Mouse (Mus musculus): ENCODE data around the gene Wdr75. TPM values are rescaled to one million over a fixed set of nuclear protein-coding genes. Genes with fewer than 3 reads are reported as not detected.

Gene Wdr75
- polyA plus RNA-seq, 1 experiment from 2014 or later: 31.9 TPM

- Histone ChIP-seq H3K27me3 (no peaks in the 10 kb centered on the region), H3K9me3 (replicated peaks) (no peaks in the 10 kb centered on the region), H3K4me2 (no peak overlapping the region), H3K36me3 (no peaks in the 10 kb centered on the region), H3K27ac (peak overlapping the region; percentile 51), H3K4me3 (no peak overlapping the region), H3K9ac (no peak overlapping the region), H3K4me1 (replicated peaks) (peaks cover 11% of the 10 kb centered on the region)
- ATAC-seq (replicated peaks; ENCODE audit: insufficient number of reproducible peaks, insufficient read depth, low FRiP score, low read depth): no peak
Observed at GRCm38 (mm10) chr1:45838271-45838670, 43.3 kb downstream of the Wdr75 start.

- no peak overlapping the region for H3K9ac ChIP-seq
- no peaks in the 10 kb centered on the region; the same call in 1 of the 2 replicates for H3K9me3 ChIP-seq (replicated peaks)
- peaks cover 2% of the 10 kb centered on the region; the same call in 1 of the 2 replicates for H3K4me1 ChIP-seq (replicated peaks)
- WGBS: 80% methylated on average over 1 of the region's 1 CpGs
- H3K4me2 ChIP-seq: no peak overlapping the region
- no peaks in the 10 kb centered on the region for H3K27me3 ChIP-seq
- H3K4me3 ChIP-seq: no peak overlapping the region
- H3K27ac ChIP-seq: no peak overlapping the region
- H3K36me3 ChIP-seq: no peaks in the 10 kb centered on the region
- ATAC-seq (replicated peaks; ENCODE audit: insufficient number of reproducible peaks, insufficient read depth, low FRiP score, low read depth): no peak
Observed at GRCm38 (mm10) chr1:45845466-45845865, 50.5 kb downstream of the Wdr75 start.

GRCm38 (mm10) chr1:45858038-45858437 is 63.1 kb downstream of the Wdr75 start:
- Histone ChIP-seq H3K9ac (no peak overlapping the region), H3K4me3 (no peak overlapping the region), H3K27me3 (no peaks in the 10 kb centered on the region), H3K9me3 (replicated peaks) (no peaks in the 10 kb centered on the region), H3K4me2 (no peak overlapping the region), H3K36me3 (no peaks in the 10 kb centered on the region), H3K4me1 (replicated peaks) (peaks cover 6% of the 10 kb centered on the region; the same call in 1 of the 2 replicates), H3K27ac (no peak overlapping the region)
- WGBS: 71% methylated on average over 1 of the region's 1 CpGs
- no peak for ATAC-seq (replicated peaks; ENCODE audit: insufficient number of reproducible peaks, insufficient read depth, low FRiP score, low read depth)

- no peak for ATAC-seq (replicated peaks; ENCODE audit: insufficient number of reproducible peaks, insufficient read depth, low FRiP score, low read depth)
- 22% methylated on average over 5 of the region's 5 CpGs for WGBS
- Histone ChIP-seq H3K36me3 (no peaks in the 10 kb centered on the region), H3K9ac (no peak overlapping the region), H3K27ac (peak overlapping the region; percentile 48), H3K27me3 (no peaks in the 10 kb centered on the region), H3K4me3 (no peak overlapping the region), H3K4me2 (no peak overlapping the region), H3K9me3 (replicated peaks) (no peaks in the 10 kb centered on the region), H3K4me1 (replicated peaks) (peaks cover 17% of the 10 kb centered on the region)
Observed at GRCm38 (mm10) chr1:45860349-45860748, 65.4 kb downstream of the Wdr75 start.

GRCm38 (mm10) chr1:45861162-45861561 is 66.2 kb downstream of the Wdr75 start:
- no peak overlapping the region for H3K4me2 ChIP-seq
- H3K36me3 ChIP-seq: no peaks in the 10 kb centered on the region
- no peak for ATAC-seq (replicated peaks; ENCODE audit: insufficient number of reproducible peaks, insufficient read depth, low FRiP score, low read depth)
- no peak overlapping the region for H3K9ac ChIP-seq
- H3K4me3 ChIP-seq: no peak overlapping the region
- H3K27me3 ChIP-seq: no peaks in the 10 kb centered on the region
- H3K4me1 ChIP-seq (replicated peaks): peaks cover 23% of the 10 kb centered on the region
- no peak overlapping the region for H3K27ac ChIP-seq
- H3K9me3 ChIP-seq (replicated peaks): no peaks in the 10 kb centered on the region

GRCm38 (mm10) chr1:45863641-45864040 is 68.7 kb downstream of the Wdr75 start:
- no peak for ATAC-seq (replicated peaks; ENCODE audit: insufficient number of reproducible peaks, insufficient read depth, low FRiP score, low read depth)
- WGBS: 92% methylated on average over 3 of the region's 3 CpGs
- no peaks in the 10 kb centered on the region for H3K36me3 ChIP-seq
- H3K9me3 ChIP-seq (replicated peaks): no peaks in the 10 kb centered on the region
- no peak overlapping the region for H3K4me3 ChIP-seq
- H3K27ac ChIP-seq: no peak overlapping the region
- no peak overlapping the region for H3K9ac ChIP-seq
- H3K4me1 ChIP-seq (replicated peaks): peaks cover 23% of the 10 kb centered on the region
- H3K4me2 ChIP-seq: no peak overlapping the region
- H3K27me3 ChIP-seq: no peaks in the 10 kb centered on the region

GRCm38 (mm10) chr1:45864564-45865014 is 69.6 kb downstream of the Wdr75 start:
- no peak overlapping the region for H3K9ac ChIP-seq
- H3K4me2 ChIP-seq: no peak overlapping the region
- no peaks in the 10 kb centered on the region for H3K27me3 ChIP-seq
- H3K36me3 ChIP-seq: no peaks in the 10 kb centered on the region
- peaks cover 23% of the 10 kb centered on the region for H3K4me1 ChIP-seq (replicated peaks)
- H3K27ac ChIP-seq: 0 out of 2 replicates have a peak overlapping the region, but pooled peaks have one; percentile 25
- ATAC-seq (replicated peaks; ENCODE audit: insufficient number of reproducible peaks, insufficient read depth, low FRiP score, low read depth): 0 out of 2 replicates have a peak, but pooled peaks have one; percentile 39
- 26% methylated on average over 4 of the region's 4 CpGs for WGBS
- H3K4me3 ChIP-seq: no peak overlapping the region
- no peaks in the 10 kb centered on the region for H3K9me3 ChIP-seq (replicated peaks)

GRCm38 (mm10) chr1:45865316-45865715 is 70.3 kb downstream of the Wdr75 start:
- Histone ChIP-seq H3K36me3 (no peaks in the 10 kb centered on the region), H3K4me3 (no peak overlapping the region), H3K4me1 (replicated peaks) (peaks cover 18% of the 10 kb centered on the region), H3K27me3 (no peaks in the 10 kb centered on the region), H3K9ac (no peak overlapping the region), H3K4me2 (no peak overlapping the region), H3K9me3 (replicated peaks) (no peaks in the 10 kb centered on the region), H3K27ac (peak overlapping the region; percentile 11; the same call in 1 of the 2 replicates)
- ATAC-seq (replicated peaks; ENCODE audit: insufficient number of reproducible peaks, insufficient read depth, low FRiP score, low read depth): no peak
- 10% methylated on average over 1 of the region's 1 CpGs for WGBS

GRCm38 (mm10) chr1:45865727-45866126 is 70.8 kb downstream of the Wdr75 start:
- WGBS: 55% methylated on average over 5 of the region's 5 CpGs
- peak overlapping the region; percentile 30; the same call in 1 of the 2 replicates for H3K27ac ChIP-seq
- no peaks in the 10 kb centered on the region for H3K27me3 ChIP-seq
- ATAC-seq (replicated peaks; ENCODE audit: insufficient number of reproducible peaks, insufficient read depth, low FRiP score, low read depth): no peak
- no peaks in the 10 kb centered on the region for H3K36me3 ChIP-seq
- H3K9ac ChIP-seq: no peak overlapping the region
- peaks cover 17% of the 10 kb centered on the region for H3K4me1 ChIP-seq (replicated peaks)
- no peak overlapping the region for H3K4me2 ChIP-seq
- no peaks in the 10 kb centered on the region for H3K9me3 ChIP-seq (replicated peaks)
- no peak overlapping the region for H3K4me3 ChIP-seq

- Histone ChIP-seq H3K4me3 (no peak overlapping the region), H3K9ac (no peak overlapping the region), H3K27me3 (no peaks in the 10 kb centered on the region), H3K4me2 (no peak overlapping the region), H3K36me3 (no peaks in the 10 kb centered on the region), H3K27ac (no peak overlapping the region), H3K9me3 (replicated peaks) (no peaks in the 10 kb centered on the region), H3K4me1 (replicated peaks) (peaks cover 17% of the 10 kb centered on the region)
- ATAC-seq (replicated peaks; ENCODE audit: insufficient number of reproducible peaks, insufficient read depth, low FRiP score, low read depth): peak; percentile 72; the same call in 1 of the 2 replicates
- 55% methylated on average over 3 of the region's 3 CpGs for WGBS
Observed at GRCm38 (mm10) chr1:45866288-45867018, 71.5 kb downstream of the Wdr75 start.

- ATAC-seq (replicated peaks; ENCODE audit: insufficient number of reproducible peaks, insufficient read depth, low FRiP score, low read depth): no peak
- H3K27ac ChIP-seq: no peak overlapping the region
Observed at GRCm38 (mm10) chr1:45868050-45868449, 73.1 kb downstream of the Wdr75 start.

More at GRCm38 (mm10) chr1:45868050-45868449, 73.1 kb downstream of the Wdr75 start:
- 75% methylated on average over 1 of the region's 1 CpGs for WGBS
- Histone ChIP-seq H3K4me1 (replicated peaks) (peaks cover 17% of the 10 kb centered on the region), H3K4me3 (no peak overlapping the region), H3K9ac (no peak overlapping the region), H3K4me2 (no peak overlapping the region), H3K27me3 (no peaks in the 10 kb centered on the region), H3K9me3 (replicated peaks) (no peaks in the 10 kb centered on the region), H3K36me3 (no peaks in the 10 kb centered on the region)

All from heart, embryonic 15.5 days (tissue).